Mouse (Mus musculus) retina, postnatal 7 days (tissue): ENCODE data around the gene Ppp1r12b.
"Not testable (repeated sequence)": the region's sequence is repeated elsewhere in the genome, so short reads cannot be mapped to it uniquely, and the experiment has no call there.

Experiments used
- DNase-seq: peaks from one replicate; pipeline ENCODE4 v3.0.0-alpha.2; 2012; ENCODE audit warnings: low read depth, low spot score

Ppp1r12b gene

DNA sequence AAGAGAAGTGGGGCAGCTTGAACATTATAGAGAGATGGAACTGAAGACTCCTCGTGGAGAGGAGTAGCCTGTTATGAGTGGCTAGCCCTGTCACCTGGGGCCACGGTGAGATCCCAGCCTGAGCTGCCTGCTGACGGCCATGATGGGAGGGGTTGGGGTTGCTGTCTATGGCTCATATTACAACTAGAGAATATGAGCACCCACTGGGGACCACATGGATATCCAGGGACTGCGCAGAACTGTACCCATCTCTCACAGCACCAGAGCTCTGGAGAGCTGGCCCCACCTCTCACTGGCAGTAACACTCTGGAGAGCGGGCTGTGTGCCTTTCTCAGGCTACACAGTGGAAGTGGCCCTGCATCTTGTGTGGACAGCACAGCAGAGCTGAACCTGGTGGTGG is 104.5 kb downstream of the Ppp1r12b start:
- no peak for DNase-seq

DNA sequence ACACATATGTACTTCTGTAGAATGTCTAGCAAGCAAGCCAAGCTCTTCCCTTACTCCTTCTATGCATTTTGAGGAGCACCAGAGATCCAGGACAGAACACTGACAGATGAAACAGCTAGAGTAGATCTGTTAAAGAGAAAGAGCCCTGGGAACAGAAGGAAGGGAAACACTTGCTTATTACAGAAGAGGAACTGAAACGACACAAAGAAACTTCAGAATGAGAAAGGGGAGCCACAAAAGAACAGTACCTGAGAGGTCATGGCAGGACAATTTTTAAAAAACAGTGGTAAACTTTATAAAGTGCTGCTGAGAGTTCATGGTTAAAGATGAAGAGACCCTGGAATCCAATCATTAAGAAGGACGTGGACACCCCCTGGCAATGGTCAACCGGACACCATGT is 105.4 kb downstream of the Ppp1r12b start:
- no peak for DNase-seq

DNA sequence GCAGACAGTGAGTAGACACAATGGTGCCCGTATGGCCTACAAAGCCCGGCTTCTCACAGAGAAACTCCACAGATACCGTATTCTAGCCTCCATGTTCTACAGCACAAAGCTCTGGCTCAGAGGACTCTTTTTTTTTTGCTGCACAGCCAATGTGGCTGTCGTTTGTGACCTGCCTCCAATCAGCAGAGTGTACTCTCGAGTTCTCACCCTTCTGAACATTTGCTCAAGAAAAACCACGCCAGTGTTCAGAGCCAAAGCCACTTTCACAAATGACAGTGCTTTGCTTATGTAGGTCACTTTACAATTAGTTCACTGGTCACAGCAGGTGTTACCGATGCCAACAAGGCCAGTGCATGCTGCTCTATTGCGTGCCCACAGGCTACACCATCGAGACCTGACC is 107.9 kb downstream of the Ppp1r12b start:
- no peak for DNase-seq

DNA sequence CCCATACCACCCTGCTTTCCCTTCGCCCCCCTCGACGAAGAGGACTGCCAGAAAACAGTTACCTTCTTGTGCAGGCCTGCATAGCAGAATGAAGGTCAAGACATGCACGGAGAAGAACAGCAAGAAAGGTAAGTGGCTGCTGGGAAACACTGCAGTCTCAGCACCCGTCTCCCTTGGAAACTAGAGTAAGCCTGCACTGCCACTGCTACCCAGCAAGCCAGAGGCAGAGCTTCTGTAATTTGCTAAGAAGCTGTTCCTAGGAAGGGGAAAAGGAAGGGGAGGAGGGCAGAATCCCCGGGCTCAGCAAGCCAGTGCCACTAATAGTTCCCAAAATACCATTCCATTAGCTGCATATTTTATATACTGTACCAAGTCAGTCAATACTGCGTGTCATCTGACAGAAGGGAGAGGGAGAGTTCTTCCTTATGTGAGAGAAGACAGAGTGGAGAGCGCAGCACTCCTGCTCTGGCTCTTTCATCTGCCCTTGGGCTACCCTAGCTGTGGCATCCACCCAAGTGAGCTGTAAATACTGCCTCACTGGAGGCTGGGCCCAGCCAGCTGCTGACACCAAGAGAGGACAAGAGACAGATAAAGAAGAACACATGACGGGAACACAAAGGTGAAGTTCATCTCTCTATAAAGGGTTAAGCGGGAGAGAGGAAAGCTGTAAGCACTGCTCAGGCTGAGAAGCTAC is 109.3 kb downstream of the Ppp1r12b start:
- no peak for DNase-seq

DNA sequence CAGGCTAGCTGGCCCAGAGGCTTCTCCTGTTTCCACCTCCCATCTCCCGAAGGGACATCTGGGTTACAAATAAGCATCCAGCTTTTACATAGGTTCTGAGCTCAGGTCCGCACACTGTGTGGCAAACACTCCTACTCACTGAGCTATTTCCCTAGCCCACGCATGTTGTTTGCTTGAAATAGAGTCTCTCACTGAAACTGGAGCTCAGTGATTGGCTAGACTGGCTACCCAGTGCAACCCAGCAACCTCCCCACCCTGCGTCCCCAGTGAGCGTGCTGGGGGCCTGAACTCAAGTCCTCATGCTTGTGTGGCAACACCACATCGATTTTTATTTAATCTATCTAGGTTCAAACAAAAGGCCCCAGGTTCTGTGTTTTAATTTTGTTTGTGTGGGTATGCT is 112.4 kb downstream of the Ppp1r12b start:
- DNase-seq: no peak

DNA sequence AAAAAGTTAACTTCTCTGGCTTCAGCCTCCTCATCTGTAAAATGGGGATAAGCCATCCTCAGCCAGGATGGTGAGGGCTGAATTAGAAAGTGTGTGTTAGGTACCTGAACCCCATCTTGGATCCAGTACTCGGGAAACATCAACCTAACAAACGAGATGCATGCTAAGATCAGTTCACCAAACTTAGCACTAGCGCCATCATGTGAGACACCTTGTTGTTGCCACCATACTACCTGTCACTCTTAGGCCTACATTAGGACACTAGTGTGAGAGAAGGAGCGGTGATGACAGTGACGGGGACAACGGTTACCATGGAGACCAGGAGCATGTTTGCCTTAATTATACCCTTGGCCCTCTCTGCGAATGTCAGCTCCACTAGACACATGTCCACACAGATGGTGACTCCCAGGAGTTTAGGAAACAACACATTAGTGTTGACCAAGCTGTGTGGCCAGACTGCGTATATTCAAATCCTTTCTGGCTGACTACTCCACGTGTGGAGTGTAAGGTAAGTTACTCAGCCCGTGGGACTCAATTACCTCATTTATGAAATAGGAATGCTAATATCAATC is 118.7 kb downstream of the Ppp1r12b start:
- DNase-seq: no peak

DNA sequence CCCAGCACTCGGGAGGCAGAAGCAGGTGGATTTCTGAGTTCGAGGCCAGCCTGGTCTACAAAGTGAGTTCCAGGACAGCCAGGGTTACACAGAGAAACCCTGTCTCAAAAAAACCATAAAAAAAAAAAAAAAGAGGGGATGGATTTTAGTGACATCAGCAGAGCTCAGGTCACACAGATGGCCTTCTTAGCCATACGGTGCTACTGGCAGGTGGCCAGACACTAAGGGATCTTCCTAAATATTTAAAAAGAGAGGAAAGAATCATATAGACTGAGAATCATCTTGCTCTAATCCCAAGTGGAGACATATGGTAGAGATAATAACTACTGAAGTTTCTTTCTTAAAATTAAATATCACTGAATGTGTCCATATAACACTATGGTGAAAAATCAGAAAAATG is 124.9 kb downstream of the Ppp1r12b start:
- not testable (repeated sequence) for DNase-seq

DNA sequence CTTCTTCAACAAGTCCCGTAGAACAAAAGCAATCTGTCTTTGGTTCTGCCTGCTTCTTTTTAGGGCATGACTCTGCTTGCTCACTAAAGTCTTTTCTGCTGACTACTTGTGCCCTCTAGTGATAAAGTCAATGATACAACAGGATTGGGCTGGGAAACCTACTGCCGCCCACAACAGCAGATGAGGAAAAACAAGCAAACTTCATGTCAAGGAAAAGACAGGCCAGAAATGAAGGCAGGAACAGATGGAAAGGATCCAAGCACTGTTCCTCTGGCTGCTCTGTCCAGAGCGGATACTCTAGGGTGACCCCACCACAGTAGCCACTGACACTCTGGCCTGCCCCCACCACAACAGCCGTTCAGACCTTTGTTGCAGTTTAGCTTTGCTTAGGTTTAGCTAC is 126.1 kb downstream of the Ppp1r12b start:
- peak; percentile 34 for DNase-seq

DNA sequence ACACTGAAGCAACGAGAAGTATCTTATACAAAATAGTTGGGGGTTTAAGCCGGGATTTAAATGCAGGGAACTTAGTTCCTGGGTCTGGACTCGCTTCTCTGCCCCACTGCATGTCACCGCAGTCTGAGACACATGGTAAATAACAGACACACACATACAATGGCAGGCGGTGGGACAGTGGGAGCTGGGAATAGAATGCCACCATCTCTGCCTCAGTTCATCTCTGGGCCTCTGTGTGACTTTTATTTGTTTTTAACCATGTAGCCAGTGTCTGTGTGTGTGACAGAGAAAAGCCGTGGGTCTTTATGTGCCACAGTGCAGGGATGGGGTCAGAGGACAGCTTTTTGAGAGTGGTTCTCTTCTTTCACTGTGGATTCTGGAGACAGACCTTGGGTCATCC is 130.8 kb downstream of the Ppp1r12b start:
- no peak for DNase-seq

DNA sequence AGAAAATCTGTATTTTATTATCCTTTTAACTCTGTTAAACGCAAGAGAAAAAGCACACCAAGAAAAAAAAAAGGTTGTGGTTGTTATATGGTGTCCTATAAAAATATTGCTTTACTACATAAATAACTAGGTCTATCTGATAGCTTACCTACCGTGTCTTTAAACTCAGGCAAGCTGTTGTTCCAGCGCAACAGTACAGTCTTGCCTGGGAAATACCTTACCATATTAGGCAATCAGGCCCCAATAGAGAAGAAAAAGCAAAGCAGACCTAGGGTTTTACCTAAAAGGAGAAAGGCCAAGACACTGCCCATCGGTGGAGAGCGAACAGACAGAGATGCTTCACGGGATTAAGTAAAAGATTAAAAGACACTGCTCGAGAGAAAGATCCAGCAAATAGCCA is 131.9 kb downstream of the Ppp1r12b start:
- DNase-seq: no peak

DNA sequence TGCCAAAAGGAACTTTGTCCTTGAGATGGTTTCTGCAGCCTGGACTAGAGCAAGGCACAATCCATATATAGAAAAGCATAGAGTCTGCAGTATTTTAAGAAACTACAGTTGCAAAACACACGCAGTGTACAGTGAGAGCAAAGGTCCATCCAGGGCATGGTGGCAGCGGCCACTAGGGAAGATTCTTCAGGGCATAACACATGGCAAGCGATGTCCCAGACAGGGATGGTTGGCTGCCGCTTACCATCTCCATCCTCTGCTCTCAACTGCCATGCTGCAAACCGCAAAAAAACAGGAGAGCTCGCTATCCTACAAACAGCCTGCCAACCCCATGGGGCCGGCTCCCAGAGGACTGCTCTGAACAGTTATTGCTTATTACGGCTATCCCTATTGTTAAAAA is 132.4 kb downstream of the Ppp1r12b start:
- no peak for DNase-seq

DNA sequence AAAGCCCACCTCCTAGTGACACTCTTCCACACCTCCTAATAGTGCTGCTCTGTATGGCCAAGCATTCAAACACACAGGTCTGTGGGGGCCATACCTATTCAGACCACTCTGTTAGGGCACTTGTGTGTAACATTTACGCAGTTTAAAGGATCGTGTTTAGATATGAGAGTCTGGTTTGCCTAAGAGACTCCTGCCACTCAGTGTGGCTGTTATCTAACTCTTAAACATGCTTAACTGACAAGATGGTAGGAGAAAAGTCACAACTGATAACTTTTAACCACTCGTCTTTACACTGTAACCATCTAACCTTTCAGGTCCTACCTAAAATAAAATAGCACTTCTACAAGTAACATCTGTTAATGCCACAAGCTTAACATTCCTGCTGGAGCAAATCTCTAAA is 134.9 kb downstream of the Ppp1r12b start:
- DNase-seq: no peak

DNA sequence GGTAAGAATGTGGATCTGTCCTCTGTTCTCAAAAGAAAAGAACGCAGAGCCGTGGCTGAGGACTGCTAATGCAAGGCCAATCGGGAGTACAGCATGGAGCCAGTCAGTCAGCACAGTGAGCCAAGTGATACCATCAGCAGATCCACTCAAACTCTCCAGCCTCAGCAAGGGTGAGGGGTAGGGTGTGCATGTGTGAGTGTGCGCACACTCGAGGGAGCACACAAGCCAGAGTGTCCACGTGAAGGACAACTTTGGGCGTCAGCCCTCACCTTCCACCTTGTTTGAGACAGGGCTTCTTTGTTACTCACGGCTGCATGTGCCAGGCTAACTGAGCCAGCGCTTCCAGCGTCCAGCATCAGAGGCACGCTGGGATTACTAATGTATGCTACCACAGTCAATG is 136.5 kb downstream of the Ppp1r12b start:
- DNase-seq: no peak

DNA sequence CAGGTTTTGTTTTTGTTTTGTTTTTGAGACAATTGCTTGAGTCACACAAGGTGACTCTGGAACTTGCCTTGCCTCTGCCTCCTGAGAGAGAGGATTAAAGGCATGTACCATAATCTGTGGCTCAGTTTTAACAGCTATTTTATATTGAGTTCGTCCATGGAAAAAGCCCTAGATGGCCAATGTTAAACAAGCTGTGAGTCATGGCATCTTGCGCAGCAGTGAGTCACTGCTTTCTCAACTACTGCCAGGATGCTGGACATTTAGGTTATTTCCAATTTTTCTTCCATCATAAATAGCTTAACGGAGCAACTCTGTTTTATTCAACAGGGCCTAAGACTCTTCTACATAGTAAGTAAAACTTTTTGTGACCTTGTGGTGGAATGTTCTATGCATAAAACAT is 137.0 kb downstream of the Ppp1r12b start:
- no peak for DNase-seq

DNA sequence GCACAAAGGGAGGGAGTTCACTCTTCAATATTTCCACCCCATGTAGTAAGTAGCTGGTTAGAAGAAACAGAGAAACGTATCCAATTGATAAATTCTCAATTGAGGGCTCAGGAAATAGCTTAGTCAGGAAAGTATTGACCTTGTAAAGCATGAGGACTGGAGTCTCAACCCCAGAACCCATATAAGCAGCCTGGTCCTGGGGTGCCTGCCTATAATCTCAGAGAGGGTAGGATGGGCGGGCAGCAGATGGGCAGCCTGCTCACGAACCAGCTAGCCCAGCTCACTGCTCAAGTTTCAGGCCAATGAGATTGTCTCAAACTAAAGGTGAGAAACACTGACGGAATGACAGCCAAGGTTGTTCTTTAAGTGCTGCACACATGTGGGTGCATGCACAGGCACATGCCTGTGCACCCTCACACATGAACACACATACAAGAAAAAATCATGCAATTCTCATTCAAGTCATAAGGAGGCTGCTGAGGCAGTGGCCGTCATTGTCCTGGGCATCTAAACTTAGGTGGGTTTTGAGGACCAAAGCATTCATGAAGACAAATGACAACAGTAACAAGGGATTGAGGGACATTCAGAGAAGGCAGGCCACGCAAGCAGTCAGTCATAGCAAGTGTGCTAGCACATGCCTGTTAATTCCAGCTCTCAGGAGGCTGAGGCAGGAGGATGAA is 137.7 kb downstream of the Ppp1r12b start:
- DNase-seq: no peak

DNA sequence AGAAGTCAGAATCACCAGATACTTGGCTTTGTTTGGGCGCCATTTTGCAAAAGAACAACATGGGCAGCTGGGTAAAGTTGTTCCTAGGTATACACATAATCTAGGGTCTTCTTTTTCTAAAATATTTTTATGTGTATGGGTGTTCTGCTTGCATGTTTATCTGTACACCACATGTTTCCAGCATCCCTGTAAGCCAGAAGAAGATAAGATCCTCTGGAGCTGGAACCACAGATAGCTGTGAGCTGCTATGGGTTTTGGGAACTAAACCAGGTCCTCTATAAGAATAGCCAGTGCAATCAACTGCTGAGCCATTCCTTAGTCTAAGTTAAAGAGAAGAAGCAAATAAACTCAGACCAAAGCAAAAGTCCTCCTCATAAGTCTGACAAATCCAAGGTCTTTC is 138.6 kb downstream of the Ppp1r12b start:
- no peak for DNase-seq

DNA sequence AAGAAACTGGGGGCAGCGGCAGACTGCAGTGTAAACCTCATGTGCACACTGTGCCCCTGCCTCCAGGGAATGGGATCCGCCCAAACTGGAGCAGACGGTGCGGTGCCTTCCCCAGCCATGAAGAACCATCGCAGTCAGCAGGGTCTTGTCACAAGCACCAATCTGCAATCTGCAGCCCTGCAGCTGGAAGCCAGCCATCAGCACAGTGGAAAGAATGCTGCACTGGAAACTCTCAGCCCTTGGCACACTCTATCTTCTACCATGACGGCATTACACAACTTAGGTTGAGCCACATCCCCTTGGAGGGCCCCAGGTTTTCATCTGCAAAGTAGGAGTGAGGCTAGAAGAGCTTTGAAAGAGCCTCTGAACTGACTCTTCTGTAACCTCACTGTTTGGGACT is 139.1 kb downstream of the Ppp1r12b start:
- DNase-seq: no peak

DNA sequence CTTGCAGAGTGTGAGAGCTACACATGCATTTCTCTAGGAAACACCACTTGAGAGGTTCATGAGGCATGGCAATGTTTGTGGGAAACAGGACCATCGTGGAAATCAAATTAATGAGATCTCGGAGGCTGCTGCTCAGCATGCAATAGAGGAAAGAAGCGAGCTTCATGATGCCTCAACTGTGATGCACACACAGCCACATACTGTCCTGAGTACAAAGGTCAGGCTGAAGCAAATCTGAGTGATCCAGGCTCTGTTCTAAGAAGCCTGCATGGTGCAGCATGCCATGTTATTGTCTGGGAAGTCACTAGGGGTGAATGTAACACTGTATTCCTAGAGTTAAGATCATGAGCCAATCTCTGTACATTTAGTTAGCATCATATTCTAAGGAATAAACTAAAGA is 140.0 kb downstream of the Ppp1r12b start:
- no peak for DNase-seq

DNA sequence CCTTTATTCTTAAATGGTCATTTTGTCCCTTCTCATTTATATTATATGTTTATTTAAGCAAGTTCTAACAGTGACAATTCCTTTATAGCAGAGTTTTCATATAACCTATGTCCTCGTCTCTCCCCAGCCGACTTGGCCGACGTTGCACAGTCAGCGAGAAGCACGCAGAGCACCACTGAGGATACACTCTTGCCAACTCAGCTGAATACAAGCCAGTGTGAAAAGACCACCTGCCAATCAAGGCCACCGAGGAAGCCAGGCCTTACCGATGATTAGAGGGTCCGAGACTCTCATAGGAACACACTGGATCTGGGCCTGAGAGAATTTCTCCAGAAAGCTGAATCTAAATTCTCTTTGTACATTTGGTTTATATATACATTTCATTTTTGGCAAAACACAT is 150.3 kb downstream of the Ppp1r12b start:
- DNase-seq: no peak

DNA sequence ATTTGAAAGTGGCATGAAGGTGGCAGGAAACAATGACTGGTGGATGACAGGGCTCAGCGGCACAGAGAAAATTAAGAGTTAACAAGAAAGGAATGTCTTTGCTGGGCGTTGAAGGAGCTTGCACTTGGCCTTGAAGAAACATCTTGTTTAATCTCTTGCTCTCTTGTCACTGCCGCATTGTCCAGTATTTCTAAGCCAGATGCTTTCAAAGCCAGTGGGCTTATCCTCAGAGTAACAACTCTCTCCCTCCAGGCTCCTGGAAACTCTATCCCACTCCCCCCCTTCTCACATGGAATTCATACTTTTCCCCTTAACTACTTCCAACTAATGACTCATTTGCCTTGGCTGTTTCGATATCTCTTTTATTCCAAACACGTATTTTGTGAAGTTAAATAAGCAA is 151.4 kb downstream of the Ppp1r12b start:
- no peak for DNase-seq

DNA sequence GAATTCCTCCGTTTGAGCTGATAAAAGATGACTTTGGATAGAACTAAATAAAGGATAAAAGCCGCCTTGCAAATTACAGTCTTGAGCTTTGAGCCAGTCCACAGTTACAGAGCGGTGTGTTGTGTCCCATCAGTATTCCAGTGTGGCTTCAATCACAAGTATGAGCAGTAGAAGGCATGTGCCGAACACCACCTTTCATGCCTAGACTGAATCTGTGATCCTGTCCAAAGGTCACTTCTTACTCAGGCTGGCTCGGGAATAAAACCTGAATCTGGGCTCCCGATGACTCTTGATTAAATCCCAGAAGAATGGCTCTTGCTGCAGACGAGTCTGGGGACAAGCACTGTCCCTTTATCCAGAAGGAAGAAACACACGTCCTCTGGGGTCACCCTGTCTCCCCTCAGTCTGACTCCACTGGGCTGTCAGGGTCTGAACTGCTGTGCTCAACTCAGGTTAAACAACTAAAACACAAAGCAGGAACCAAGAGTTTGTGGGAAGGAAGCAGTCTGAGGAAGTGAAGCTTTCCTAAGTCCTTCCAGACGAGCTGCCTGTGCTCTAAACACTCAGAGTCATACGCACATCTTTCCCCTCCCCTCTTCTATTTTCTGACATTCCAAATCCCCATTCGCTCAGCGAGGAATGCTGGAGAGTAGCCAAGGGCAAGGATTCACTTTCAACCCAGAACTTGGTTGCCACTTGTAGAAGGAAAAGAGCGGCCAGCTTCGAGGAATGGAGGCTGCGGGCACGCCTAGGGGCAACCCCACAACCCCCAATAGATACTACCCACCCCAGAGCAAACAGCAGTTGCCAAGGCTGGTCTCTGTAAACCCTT is 152.2 kb downstream of the Ppp1r12b start:
- no peak for DNase-seq

DNA sequence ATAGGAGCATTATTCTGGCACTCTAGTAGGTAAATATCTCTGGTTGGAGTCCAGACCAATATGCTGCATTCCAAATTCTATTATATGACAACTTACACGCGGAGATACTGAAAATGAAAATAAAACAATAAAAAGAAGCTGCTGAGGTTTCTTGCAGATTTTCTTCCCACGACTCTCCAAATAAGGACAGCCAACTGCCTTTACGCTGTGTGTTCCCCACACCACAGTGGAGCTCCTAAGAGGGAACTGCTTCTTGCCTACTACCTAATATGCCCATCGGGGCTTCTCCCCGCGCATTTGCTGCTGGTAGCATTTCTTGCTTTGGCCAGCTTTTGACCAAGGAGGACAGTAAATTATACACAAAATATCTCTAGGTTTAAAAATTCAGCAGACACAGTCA is 154.0 kb downstream of the Ppp1r12b start:
- DNase-seq: no peak
